Mouse (Mus musculus): ENCODE results near the gene Vmn1r20.
"Not testable (repeated sequence)": the region's sequence is repeated elsewhere in the genome, so short reads cannot be mapped to it uniquely, and the experiment has no call there.

The Vmn1r20 gene

DNA sequence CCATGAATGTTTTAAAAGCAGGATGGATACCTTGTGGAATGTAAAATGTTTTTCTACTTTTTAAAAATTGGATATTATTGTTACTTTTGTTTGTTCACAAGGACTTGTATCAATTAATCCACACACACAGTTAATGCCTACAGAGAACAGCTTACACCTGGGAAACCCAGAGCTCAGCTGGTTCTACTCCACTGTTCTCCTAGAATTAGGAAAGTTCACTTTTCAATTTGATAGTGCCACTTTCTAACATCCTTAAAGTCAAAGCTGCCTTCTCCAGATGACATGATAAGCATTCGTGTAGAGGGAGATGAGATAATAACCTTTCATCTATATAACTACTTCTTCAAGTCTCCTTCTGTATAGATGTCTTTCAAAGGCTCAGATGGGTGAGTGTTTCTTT is at the start of gene Vmn1r20:
TSS of gene Vmn1r20 (plus strand) at position 301 of the 400 bp plus-strand sequence.
- no peak for DNase-seq (ENCODE audit: low spot score)

DNA sequence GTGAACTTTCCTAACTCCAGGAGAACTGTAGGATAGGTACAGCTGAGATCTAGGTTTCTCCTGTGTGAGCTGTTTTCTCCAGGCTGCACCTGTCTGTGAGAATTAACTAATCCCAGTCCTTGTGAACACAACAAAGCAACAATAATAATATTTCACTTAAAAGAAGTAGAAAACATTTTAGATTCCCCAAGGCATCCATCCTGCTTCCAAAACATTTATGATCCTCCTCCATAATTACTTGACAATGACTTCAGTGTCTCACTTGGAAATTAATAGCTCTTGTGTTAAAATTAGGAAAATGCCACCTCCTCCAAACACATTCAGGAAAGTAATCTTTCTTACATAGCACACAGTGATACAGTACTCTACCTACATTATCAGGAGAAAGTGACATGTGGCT is 33.0 kb upstream of the Vmn1r20 start, which contains the start of gene Vmn1r18:
TSS of gene Vmn1r18 (minus strand) at position 101 of the 400 bp plus-strand sequence.
- DNase-seq (ENCODE audit: low spot score) = no peak

DNA sequence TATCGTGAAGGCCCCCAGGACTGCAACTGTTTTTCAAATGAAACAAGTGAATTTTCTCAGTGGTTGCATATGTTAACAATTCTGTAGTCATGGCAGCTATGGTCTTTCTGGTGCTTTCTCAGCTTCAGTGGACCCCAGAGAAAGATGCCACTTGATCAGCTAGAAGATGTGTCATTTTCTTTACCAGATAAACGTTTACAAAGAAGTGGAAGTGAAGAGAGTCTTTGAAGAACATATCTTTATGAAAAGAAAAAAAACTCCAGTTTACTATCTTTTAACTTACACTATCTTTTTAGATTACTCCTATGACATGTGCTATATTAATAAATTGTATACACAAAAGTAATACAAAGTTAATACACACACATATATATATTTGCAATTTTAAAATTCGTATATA is 25.2 kb upstream of the Vmn1r20 start, which contains the start of gene Vmn1r19:
TSS of gene Vmn1r19 (plus strand) at position 301 of the 400 bp plus-strand sequence.
- DNase-seq (ENCODE audit: low spot score) = not testable (repeated sequence)

DNA sequence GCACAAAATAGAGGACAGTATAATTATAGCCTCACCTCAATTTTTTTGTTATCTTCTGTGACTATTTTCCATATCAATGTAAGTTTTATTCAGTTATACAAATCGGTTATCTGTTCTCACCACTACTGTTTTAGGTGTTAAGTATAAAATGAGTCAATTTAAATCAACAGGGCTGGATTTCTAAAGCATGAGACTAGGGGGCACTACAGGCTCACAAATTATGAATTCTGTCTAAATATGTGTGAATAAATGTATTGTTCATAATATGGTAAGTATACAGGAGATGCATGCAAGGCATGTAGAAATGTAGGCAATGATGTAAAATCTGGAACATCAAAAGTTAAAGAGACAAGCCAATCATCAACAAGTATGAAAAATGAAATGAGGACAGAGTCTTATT is 2.5 kb downstream of the Vmn1r20 start:
- DNase-seq (ENCODE audit: low spot score) = no peak

DNA sequence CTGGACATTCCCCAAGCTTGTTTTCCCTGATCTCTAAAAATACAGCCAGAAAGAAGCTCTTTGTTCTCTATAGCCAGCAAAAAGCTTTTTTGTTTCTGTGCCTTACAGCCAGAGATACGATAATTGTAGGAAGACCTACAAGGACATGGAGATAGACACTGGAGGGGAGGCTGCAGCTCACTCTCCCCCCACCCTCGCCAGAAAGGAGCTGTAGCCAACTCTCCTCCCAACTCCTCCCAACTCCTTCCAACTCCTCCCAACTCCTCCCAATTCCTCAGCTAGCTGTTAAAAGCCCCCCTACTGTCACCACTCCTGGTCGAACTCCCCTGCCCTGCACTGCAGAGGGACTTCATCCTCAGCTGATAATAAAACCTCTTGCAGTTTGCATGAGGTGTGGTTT is 39.4 kb downstream of the Vmn1r20 start:
- not testable (repeated sequence) for DNase-seq (ENCODE audit: low spot score)

All from ovary, postnatal 10 days (tissue).